Mouse (Mus musculus) megakaryocyte, embryonic 14.5 days (primary cell): Measurements from ENCODE around the gene Gm17490.

ENCODE experiments used
- FLI1 ChIP-seq: IDR thresholded peaks from 2 replicates; pipeline ENCODE4 v1.6.1; 2012; ENCODE audit warnings: low read length, inconsistent platforms, mixed read lengths
- GATA1 ChIP-seq: IDR thresholded peaks from 3 replicates; pipeline ENCODE4 v1.6.1; 2012; ENCODE audit warnings: mixed read lengths, low read length, inconsistent platforms, borderline replicate concordance

- TF ChIP-seq GATA1 (no peak), FLI1 (no peak)
Observed at GRCm38 (mm10) chr2:11637115-11637514, 11.1 kb upstream of the Gm17490 start.
